Mouse (Mus musculus) bone marrow macrophage, adult 2 months (primary cell): ENCODE data around the gene Galnt11.

Experiments used
- CTCF ChIP-seq: IDR thresholded peaks from 2 replicates; pipeline ENCODE4 v1.5.1; 2012; ENCODE audit warnings: low read depth, mild to moderate bottlenecking, low read length, moderate library complexity
- POLR2A ChIP-seq: IDR thresholded peaks from 2 replicates; pipeline ENCODE4 v1.6.1; 2012; ENCODE audit warnings: mild to moderate bottlenecking, low read depth, low read length, borderline replicate concordance

- TF ChIP-seq CTCF = no peak
- no peak for TF ChIP-seq POLR2A
Observed at GRCm38 (mm10) chr5:25243101-25243500, 21.4 kb downstream of the Galnt11 start.
